Mouse (Mus musculus) forebrain, postnatal 0 days (tissue): Measurements from ENCODE around the gene Lgr5. TPM values are rescaled to one million over a fixed set of nuclear protein-coding genes. Genes with fewer than 3 reads are reported as not detected.

Experiments used
- ATAC-seq: fragments of 200-750 bp; cut with Nextera tagmentation; 2 replicates; pipeline ENCODE4 v1.8.0; 2017; ENCODE audit warnings: mild to moderate bottlenecking, moderate library complexity
- DNase-seq: peaks from one replicate; pipeline ENCODE4 v3.0.0-alpha.2; 2015
- H3K27ac ChIP-seq: fragments of 300-500 bp; sonication (generic); 2 replicates; pipeline ENCODE4 v1.5.1; 2014; ENCODE audit warnings: low read depth, mild to moderate bottlenecking, antibody characterized with exemption, low read length, moderate library complexity, mixed read lengths
- H3K27me3 ChIP-seq: fragments of 300-500 bp; sonication (generic); 2 replicates; pipeline ENCODE4 v1.6.1; 2014; ENCODE audit warnings: mild to moderate bottlenecking, low read length, mixed read lengths; ENCODE audit not compliant: insufficient read depth
- H3K36me3 ChIP-seq: fragments of 300-500 bp; sonication (generic); 2 replicates; pipeline ENCODE4 v1.6.1; 2014; ENCODE audit warnings: mild to moderate bottlenecking, moderate library complexity; ENCODE audit not compliant: insufficient read depth
- H3K4me1 ChIP-seq: fragments of 300-500 bp; sonication (generic); 2 replicates; pipeline ENCODE4 v1.6.1; 2014; ENCODE audit warnings: antibody characterized with exemption; ENCODE audit not compliant: insufficient read depth
- H3K4me2 ChIP-seq: fragments of 300-500 bp; sonication (generic); 2 replicates; pipeline ENCODE4 v1.6.1; 2014; ENCODE audit warnings: low read depth, mild to moderate bottlenecking, moderate library complexity
- H3K4me3 ChIP-seq: fragments of 300-500 bp; sonication (generic); 2 replicates; pipeline ENCODE4 v1.5.1; 2014; ENCODE audit warnings: low read depth, low read length, mixed read lengths
- H3K9ac ChIP-seq: fragments of 300-500 bp; sonication (generic); 2 replicates; pipeline ENCODE4 v1.6.1; 2014; ENCODE audit warnings: mild to moderate bottlenecking
- H3K9me3 ChIP-seq: fragments of 300-500 bp; sonication (generic); 2 replicates; pipeline ENCODE4 v1.6.1; 2016; ENCODE audit warnings: low read length
- CTCF ChIP-seq: sonication (generic); IDR thresholded peaks from 2 replicates; pipeline ENCODE4 v1.5.1; 2016; ENCODE audit warnings: antibody characterized with exemption, control low read depth, low read depth
- WGBS: fragments of 180-500 bp; shearing (Covaris S2); extraction: QIAGEN DNeasy Blood & Tissue Kit; methylation state at CpG from one replicate; pipeline ENCODE4 v1.1.7; 2014; 5-methylcytosine and 5-hydroxymethylcytosine counted together
- polyA plus RNA-seq: library from polyadenylated mRNA; unstranded; fragments of >200 nt; fragmentation: Nextera tagmentation; extraction: Ambion mirVana; gene quantifications from 2 replicates; pipeline ENCODE4 v1.2.1, GENCODE M21; 2015
- total RNA-seq: library from RNA; depleted of rRNA; stranded (reverse); fragments of >200 nt; gene quantifications from 2 replicates; pipeline ENCODE4 v1.2.3, GENCODE M21; 2014; rRNA removed

Gene Lgr5
- total and polyA plus RNA-seq, 2 experiments from 2014 or later = 1.1 to 1.3 TPM

DNA sequence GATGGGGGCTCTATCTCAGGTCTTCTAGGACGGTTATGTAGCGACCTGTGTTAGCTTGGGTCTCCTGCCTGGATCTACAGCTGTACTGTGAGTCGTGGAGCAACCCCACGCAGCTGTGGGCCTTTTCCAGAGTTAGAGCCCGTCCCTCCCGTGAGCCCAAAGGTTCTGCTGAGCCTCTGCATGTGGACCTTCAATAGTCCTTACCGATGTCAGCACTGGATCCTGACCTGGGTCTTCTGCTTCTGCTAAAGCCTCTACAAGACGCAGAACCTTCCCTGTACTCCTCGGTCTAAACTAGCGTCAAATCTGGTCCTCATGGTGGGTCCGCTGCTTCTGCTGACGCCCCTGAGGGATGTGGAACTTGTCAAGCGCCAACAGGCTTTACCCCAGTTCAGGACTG, 139.0 kb downstream of the Lgr5 start:
- no peak overlapping the region for H3K4me3 ChIP-seq
- DNase-seq (no peak), ATAC-seq (no peak)
- no peak for TF ChIP-seq CTCF
- no peak overlapping the region for H3K4me2 ChIP-seq
- no peak overlapping the region for H3K9ac ChIP-seq
- H3K27ac ChIP-seq = no peak overlapping the region
- WGBS = 95% methylated on average over 13 of the region's 13 CpGs
- no peaks in the 10 kb centered on the region; the same call in 1 of the 2 replicates for H3K27me3 ChIP-seq
- H3K4me1 ChIP-seq = no peaks in the 10 kb centered on the region
- H3K9me3 ChIP-seq = 0 out of 2 replicates have a peak, but pooled peaks cover 5% of the 10 kb centered on the region
- H3K36me3 ChIP-seq = no peaks in the 10 kb centered on the region

DNA sequence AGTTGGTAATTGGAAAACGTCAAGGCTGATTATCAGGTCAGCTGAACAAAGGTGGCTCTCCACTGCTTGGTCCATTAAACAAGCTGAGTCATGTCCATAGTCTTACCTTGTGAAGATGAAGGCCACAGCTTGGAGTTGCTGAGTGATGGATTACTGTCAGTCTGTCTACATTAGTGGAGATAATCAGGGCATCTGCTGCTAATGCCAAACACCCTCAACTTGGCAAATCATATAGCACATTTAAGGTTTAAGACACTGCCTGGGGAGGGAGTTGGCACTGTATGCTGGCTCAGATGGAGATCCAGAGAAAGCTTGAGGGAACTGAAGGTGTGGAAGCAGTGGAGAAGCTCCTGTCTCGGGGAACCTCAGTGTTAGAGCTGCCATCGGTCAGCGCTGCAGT, 150.3 kb downstream of the Lgr5 start:
- no peaks in the 10 kb centered on the region for H3K4me1 ChIP-seq
- TF ChIP-seq CTCF = no peak
- WGBS = 83% methylated on average over 4 of the region's 4 CpGs
- H3K36me3 ChIP-seq = peaks cover 13% of the 10 kb centered on the region
- H3K9ac ChIP-seq = no peak overlapping the region
- DNase-seq (no peak), ATAC-seq (no peak)
- no peaks in the 10 kb centered on the region for H3K9me3 ChIP-seq
- no peaks in the 10 kb centered on the region for H3K27me3 ChIP-seq
- H3K27ac ChIP-seq = no peak overlapping the region
- no peak overlapping the region for H3K4me3 ChIP-seq
- H3K4me2 ChIP-seq = no peak overlapping the region

DNA sequence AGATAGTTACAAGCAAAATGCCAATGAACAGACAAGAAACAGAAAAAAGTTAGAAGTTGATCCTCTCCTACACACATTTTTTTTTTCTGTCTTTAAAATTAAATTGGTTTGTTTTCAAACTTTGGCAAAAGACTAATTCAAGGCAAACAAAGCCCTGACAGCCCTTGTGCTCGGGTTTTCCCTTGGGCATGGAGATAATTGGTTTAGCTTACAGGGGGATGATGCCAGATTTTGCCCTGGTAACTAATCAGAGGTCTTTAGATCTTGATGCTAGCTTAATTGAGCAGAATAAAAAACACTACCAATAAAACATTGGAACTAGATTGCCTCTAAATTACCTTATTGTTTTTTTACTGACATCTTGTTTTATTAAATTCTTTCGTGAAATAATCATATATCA, 162.2 kb downstream of the Lgr5 start:
- Histone ChIP-seq H3K4me1 (no peaks in the 10 kb centered on the region), H3K36me3 (peaks cover 44% of the 10 kb centered on the region), H3K4me3 (no peak overlapping the region), H3K9ac (no peak overlapping the region), H3K27me3 (no peaks in the 10 kb centered on the region), H3K9me3 (no peaks in the 10 kb centered on the region), H3K27ac (no peak overlapping the region), H3K4me2 (no peak overlapping the region)
- ATAC-seq (no peak), DNase-seq (no peak)
- no peak for TF ChIP-seq CTCF
- WGBS = 38% methylated on average over 2 of the region's 2 CpGs

DNA sequence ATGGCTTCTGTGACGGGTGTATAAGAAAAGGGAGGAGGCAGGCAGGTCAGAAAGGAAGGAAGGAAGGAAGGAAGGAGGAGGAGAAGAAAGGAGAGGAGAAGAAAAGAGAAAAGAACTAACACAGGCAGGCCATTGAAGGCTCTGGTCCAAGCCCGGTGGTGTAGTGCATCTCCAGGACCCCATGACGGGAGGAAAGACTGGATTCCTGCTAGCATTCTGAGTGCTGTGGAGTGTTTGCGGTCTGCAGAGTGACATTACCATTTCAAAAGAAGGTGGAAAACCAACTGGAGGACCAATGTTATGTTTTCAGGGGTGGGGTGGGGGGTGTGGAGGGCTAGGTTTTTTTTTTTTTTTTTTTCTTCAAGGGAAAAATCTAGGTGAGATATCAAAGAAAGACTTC, 165.6 kb downstream of the Lgr5 start:
- H3K4me3 ChIP-seq = no peak overlapping the region
- ATAC-seq (no peak), DNase-seq (no peak)
- H3K9ac ChIP-seq = no peak overlapping the region
- peaks cover 33% of the 10 kb centered on the region for H3K36me3 ChIP-seq
- no peaks in the 10 kb centered on the region for H3K4me1 ChIP-seq
- H3K27me3 ChIP-seq = no peaks in the 10 kb centered on the region
- no peak overlapping the region for H3K4me2 ChIP-seq
- 78% methylated on average over 4 of the region's 4 CpGs for WGBS
- no peaks in the 10 kb centered on the region for H3K9me3 ChIP-seq
- TF ChIP-seq CTCF = no peak
- no peak overlapping the region for H3K27ac ChIP-seq

DNA sequence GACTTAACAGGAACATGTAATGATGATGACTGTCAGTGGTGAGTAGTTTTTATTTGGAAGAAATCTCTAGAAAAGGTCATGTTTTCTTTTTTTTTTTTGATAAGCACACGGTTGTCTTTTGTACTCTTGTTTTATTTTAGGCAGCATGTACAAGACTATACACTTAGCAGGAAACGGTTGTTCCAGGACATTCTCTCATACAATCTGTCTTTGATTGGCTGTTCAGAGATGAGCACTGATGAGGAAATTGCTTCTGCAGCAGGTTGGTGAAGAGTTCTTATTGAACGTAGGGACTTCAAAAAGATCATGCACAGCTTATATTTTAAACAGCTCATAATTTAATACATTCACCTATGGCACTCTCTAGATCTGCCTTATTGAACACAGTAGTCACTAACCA, 173.5 kb downstream of the Lgr5 start:
- H3K27me3 ChIP-seq = no peaks in the 10 kb centered on the region
- WGBS = 95% methylated on average over 3 of the region's 3 CpGs
- no peak overlapping the region for H3K27ac ChIP-seq
- ATAC-seq = no peak
- H3K36me3 ChIP-seq = peaks cover 58% of the 10 kb centered on the region
- DNase-seq = no peak
- TF ChIP-seq CTCF = no peak
- H3K4me1 ChIP-seq = no peaks in the 10 kb centered on the region
- no peak overlapping the region for H3K4me2 ChIP-seq
- H3K9ac ChIP-seq = no peak overlapping the region
- no peaks in the 10 kb centered on the region for H3K9me3 ChIP-seq
- H3K4me3 ChIP-seq = no peak overlapping the region

DNA sequence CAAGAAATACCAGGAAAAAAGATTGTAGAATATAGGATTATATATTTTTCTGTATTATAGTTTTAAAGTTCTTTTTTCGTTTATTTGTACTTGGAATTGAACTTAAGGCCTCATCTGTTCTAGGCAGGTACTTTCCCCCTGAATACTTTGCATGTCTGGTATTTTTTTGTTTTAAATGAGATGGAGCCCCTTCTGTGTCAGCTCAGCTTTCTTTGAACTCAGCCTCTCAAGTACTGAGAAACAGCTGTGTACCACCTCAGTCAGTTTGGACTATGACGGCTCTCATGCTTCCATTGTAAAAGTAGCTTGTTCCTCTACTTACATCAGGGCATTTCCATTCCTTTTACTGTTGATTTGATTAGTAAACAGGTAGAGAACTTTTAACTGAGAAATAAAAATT, 174.1 kb downstream of the Lgr5 start:
- no peaks in the 10 kb centered on the region for H3K9me3 ChIP-seq
- ATAC-seq (no peak), DNase-seq (no peak)
- H3K27ac ChIP-seq = no peak overlapping the region
- no peak for TF ChIP-seq CTCF
- no peak overlapping the region for H3K9ac ChIP-seq
- no peaks in the 10 kb centered on the region for H3K4me1 ChIP-seq
- no peak overlapping the region for H3K4me3 ChIP-seq
- 80% methylated on average over 2 of the region's 2 CpGs for WGBS
- H3K36me3 ChIP-seq = peaks cover 59% of the 10 kb centered on the region
- no peaks in the 10 kb centered on the region for H3K27me3 ChIP-seq
- H3K4me2 ChIP-seq = no peak overlapping the region

DNA sequence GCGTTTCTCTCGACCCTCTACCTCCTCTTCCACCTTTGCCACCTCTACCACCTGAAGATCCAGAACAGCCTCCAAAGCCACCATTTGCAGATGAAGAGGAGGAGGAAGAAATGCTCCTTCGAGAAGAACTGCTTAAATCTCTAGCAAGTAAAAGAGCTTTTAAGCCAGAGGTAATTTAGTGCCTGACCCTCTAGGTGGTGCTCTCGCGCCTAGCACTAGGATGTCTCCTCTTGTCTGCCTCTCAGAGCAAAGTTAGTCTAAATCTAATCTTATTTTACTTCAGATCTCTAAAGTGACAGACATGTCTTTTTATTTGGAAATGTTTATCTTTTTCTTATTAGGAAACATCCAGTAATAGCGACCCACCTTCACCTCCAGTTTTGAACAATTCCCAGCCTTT, 181.2 kb downstream of the Lgr5 start:
- WGBS = 61% methylated on average over 6 of the region's 6 CpGs
- Histone ChIP-seq H3K4me2 (no peak overlapping the region), H3K36me3 (peaks cover 47% of the 10 kb centered on the region), H3K4me3 (no peak overlapping the region), H3K9ac (no peak overlapping the region), H3K4me1 (no peaks in the 10 kb centered on the region), H3K27me3 (no peaks in the 10 kb centered on the region), H3K9me3 (no peaks in the 10 kb centered on the region), H3K27ac (no peak overlapping the region)
- peak; percentile 53; the same call in 1 of the 2 replicates for ATAC-seq
- DNase-seq = peak; percentile 83
- TF ChIP-seq CTCF = peak; percentile 84

Other genes starting within 250 kb of the Lgr5 start
- gene Tmem19, start 225.3 kb downstream of the Lgr5 start, total RNA-seq = 30.5 and 36.0 TPM in 2 replicates
- 29.1 and 38.8 TPM in 2 replicates for gene Tmem19, start 225.3 kb downstream of the Lgr5 start, polyA plus RNA-seq
- 15.6 and 21.6 TPM in 2 replicates for gene Thap2, start 203.3 kb downstream of the Lgr5 start, total RNA-seq
- 12.0 and 13.8 TPM in 2 replicates for gene Thap2, start 203.3 kb downstream of the Lgr5 start, polyA plus RNA-seq
- 36.2 and 46.2 TPM in 2 replicates for gene Zfc3h1, start 202.8 kb downstream of the Lgr5 start, total RNA-seq
- gene Zfc3h1, start 202.8 kb downstream of the Lgr5 start, polyA plus RNA-seq = 5.7 and 7.6 TPM in 2 replicates
- gene A930009A15Rik, start 17.8 kb downstream of the Lgr5 start, total RNA-seq = not detected in 2 replicates
- 0.57 and 1.1 TPM in 2 replicates for gene A930009A15Rik, start 17.8 kb downstream of the Lgr5 start, polyA plus RNA-seq
- gene Tspan8, start 229.1 kb upstream of the Lgr5 start, total RNA-seq = 1.3 and 5.2 TPM in 2 replicates
- 1.0 and 1.6 TPM in 2 replicates for gene Tspan8, start 229.1 kb upstream of the Lgr5 start, polyA plus RNA-seq